12 mouse cellular contexts compared by ENCODE assay signal in the genomic region with DNA sequence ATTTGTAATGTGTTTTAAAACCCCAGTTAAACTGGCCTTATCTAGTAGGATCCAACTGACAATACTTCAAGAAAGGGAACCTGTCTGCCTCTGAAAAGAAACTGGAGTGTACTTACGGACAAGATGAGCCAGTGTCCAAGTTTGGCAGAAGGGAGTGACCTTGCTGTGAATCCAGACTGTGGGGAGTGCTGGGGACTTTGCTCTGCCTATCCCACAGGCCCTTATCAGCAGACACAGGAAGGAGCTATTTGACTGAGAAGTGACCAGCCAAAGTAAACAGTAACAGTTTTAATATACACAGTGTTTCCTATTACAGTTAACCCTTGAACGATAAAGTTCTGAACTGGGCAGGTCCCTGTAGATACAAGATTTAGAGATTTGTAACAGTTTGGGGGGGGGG.
DNase-seq lines count a peak whose midpoint lies in the region; ATAC-seq and TF ChIP-seq lines count a peak whose summit lies in the region.
"Had no signal": no experiment of that assay in that cellular context is flagged by ENCODE, and none has a peak within 500 bp of the region (broad histone marks: within the 10 kb centered on the region; RNA-seq: fewer than 3 reads in every experiment).

No protein-coding gene starts in this region.

- peak overlapping the region; percentile 20; the same call in 1 of the 2 replicates for H3K4me2 ChIP-seq in heart, embryonic 11.5 days
- H3K4me2 ChIP-seq in intestine, embryonic 16.5 days (ENCODE audit: low read depth, low read length), result 0 out of 2 replicates have a peak overlapping the region, but pooled peaks have one; percentile 1
- H3K4me2 ChIP-seq in midbrain, postnatal 0 days (ENCODE audit: low read depth, low read length, poor library complexity, severe bottlenecking), result no peak overlapping the region
- H3K4me2 ChIP-seq: forebrain, embryonic 15.5 days; hindbrain, embryonic 14.5 days; limb, embryonic 15.5 days had no signal

- H3K9ac ChIP-seq in heart, embryonic 11.5 days (ENCODE audit: low read depth, low read length), result no peak overlapping the region
- no peak overlapping the region for H3K9ac ChIP-seq in intestine, embryonic 16.5 days (ENCODE audit: low read depth, low read length)
- no peak overlapping the region for H3K9ac ChIP-seq in midbrain, postnatal 0 days (replicated peaks; ENCODE audit: low read length, poor library complexity, severe bottlenecking)
- H3K9ac ChIP-seq: forebrain, embryonic 15.5 days; hindbrain, embryonic 14.5 days; limb, embryonic 15.5 days had no signal

- no peaks in the 10 kb centered on the region; the same call in 1 of the 2 replicates for H3K27me3 ChIP-seq in heart, embryonic 11.5 days (ENCODE audit: control insufficient read depth, insufficient read depth, low read length)
- H3K27me3 ChIP-seq in intestine, embryonic 16.5 days (replicated peaks; ENCODE audit: control insufficient read depth, insufficient read depth, low read length), result no peaks in the 10 kb centered on the region
- H3K27me3 ChIP-seq in midbrain, postnatal 0 days (ENCODE audit: insufficient read depth, low read length), result no peaks in the 10 kb centered on the region
- H3K27me3 ChIP-seq: forebrain, embryonic 15.5 days; limb, embryonic 15.5 days had no signal

- H3K9me3 ChIP-seq in heart, embryonic 11.5 days (replicated peaks; ENCODE audit: control insufficient read depth, low read length), result no peaks in the 10 kb centered on the region
- H3K9me3 ChIP-seq in intestine, embryonic 16.5 days (ENCODE audit: control insufficient read depth, low read length), result 0 out of 2 replicates have a peak, but pooled peaks cover 3% of the 10 kb centered on the region
- no peaks in the 10 kb centered on the region for H3K9me3 ChIP-seq in midbrain, postnatal 0 days (ENCODE audit: low read length)
- H3K9me3 ChIP-seq: forebrain, embryonic 15.5 days; limb, embryonic 15.5 days had no signal

- H3K4me3 ChIP-seq in heart, embryonic 11.5 days (ENCODE audit: low read depth, low read length), result no peak overlapping the region
- 0 out of 2 replicates have a peak overlapping the region, but pooled peaks have one; percentile 9 for H3K4me3 ChIP-seq in intestine, embryonic 16.5 days (ENCODE audit: low read length)
- no peak overlapping the region for H3K4me3 ChIP-seq in midbrain, postnatal 0 days (ENCODE audit: low read depth, low read length)
- H3K4me3 ChIP-seq: forebrain, embryonic 15.5 days; layer of hippocampus, adult 2 months; limb, embryonic 15.5 days had no signal

- ATAC-seq in heart, embryonic 11.5 days (replicated peaks; ENCODE audit: insufficient number of reproducible peaks, low FRiP score, low TSS enrichment), result peak; percentile 64; the same call in 1 of the 2 replicates
- ATAC-seq in intestine, embryonic 16.5 days, result peak; percentile 94
- ATAC-seq in midbrain, postnatal 0 days (ENCODE audit: low FRiP score), result no peak
- ATAC-seq: forebrain, embryonic 15.5 days had no signal

- peaks cover 8% of the 10 kb centered on the region for H3K4me1 ChIP-seq in heart, embryonic 11.5 days (ENCODE audit: control insufficient read depth, insufficient read depth, low read length)
- H3K4me1 ChIP-seq in intestine, embryonic 16.5 days (ENCODE audit: control insufficient read depth, insufficient read depth, low read length), result peaks cover 14% of the 10 kb centered on the region
- H3K4me1 ChIP-seq in midbrain, postnatal 0 days (ENCODE audit: insufficient read depth, low read length), result no peaks in the 10 kb centered on the region

- no peaks in the 10 kb centered on the region for H3K36me3 ChIP-seq in heart, embryonic 11.5 days (ENCODE audit: control insufficient read depth, insufficient read depth, low read length)
- no peaks in the 10 kb centered on the region for H3K36me3 ChIP-seq in intestine, embryonic 16.5 days (ENCODE audit: control insufficient read depth, insufficient read depth, low read length)
- peaks cover 7% of the 10 kb centered on the region; the same call in 1 of the 2 replicates for H3K36me3 ChIP-seq in midbrain, postnatal 0 days (ENCODE audit: insufficient read depth, low read length)
- H3K36me3 ChIP-seq: forebrain, embryonic 15.5 days had no signal

- WGBS in heart, embryonic 11.5 days (ENCODE audit: insufficient replicate concordance), result 16% methylated on average over 2 of the region's 2 CpGs
- WGBS in intestine, embryonic 16.5 days, result 21% methylated on average over 2 of the region's 2 CpGs
- 85% methylated on average over 2 of the region's 2 CpGs for WGBS in midbrain, postnatal 0 days

- no peak for TF ChIP-seq CTCF in midbrain, postnatal 0 days (IDR thresholded peaks at IDR 0.05)

- intact Hi-C loops in heart, postnatal 14 days (cut with DNase I), result no loop called here

- no peak for DNase-seq in heart, postnatal 14 days
- peak; percentile 27 for DNase-seq in adrenal gland, postnatal 10 days
- peak; percentile 35 for DNase-seq in lung, postnatal 25 days (ENCODE audit: low spot score)
- no peak for DNase-seq in spleen, postnatal 10 days (ENCODE audit: low spot score in 2 of 2)
- DNase-seq in layer of hippocampus, adult 9-10 months (ENCODE audit: low spot score), result no peak
- no peak for DNase-seq in midbrain, postnatal 0 days (ENCODE audit: low spot score)

- H3K27ac ChIP-seq in heart, embryonic 11.5 days (ENCODE audit: low read depth, low read length), result no peak overlapping the region
- peak overlapping the region; percentile 57 for H3K27ac ChIP-seq in intestine, embryonic 16.5 days (ENCODE audit: low read length)
- H3K27ac ChIP-seq in midbrain, postnatal 0 days (ENCODE audit: low read depth, low read length), result no peak overlapping the region
- H3K27ac ChIP-seq: forebrain, embryonic 15.5 days; hindbrain, embryonic 14.5 days; layer of hippocampus, adult 2 months; limb, embryonic 15.5 days had no signal

Comparison
In these comparisons a context has a peak if more than half of its experiments do, and no peak if none do; other contexts are left out.
1. DNase-seq: peak in adrenal gland, postnatal 10 days (single experiment) and lung, postnatal 25 days (single experiment); none in heart, postnatal 14 days (0 of 2), spleen, postnatal 10 days (0 of 2), layer of hippocampus, adult 9-10 months (single experiment) and midbrain, postnatal 0 days (single experiment).